Mouse (Mus musculus) adrenal gland, adult 18-20 months (tissue): ENCODE results near the gene Numb. TPM values are rescaled to one million over a fixed set of nuclear protein-coding genes. Genes with fewer than 3 reads are reported as not detected.

Experiments
- total RNA-seq, 2 experiments: library from RNA; stranded (reverse); gene quantifications; 1 replicate in 1 of 2; 2 replicates in 1 of 2; pipeline ENCODE4 v1.2.3; 2021

The Numb gene
- total RNA-seq, 2 experiments from 2014 or later: 51.9 to 57.5 TPM

Other genes starting within 250 kb of the Numb start
- gene Psen1, start 233.8 kb downstream of the Numb start, total RNA-seq: 10 to 100 TPM; 56.4 to 67.8 TPM
- gene Papln, start 158.3 kb downstream of the Numb start, total RNA-seq: 1 to 10 TPM; 2.3 to 2.8 TPM
- gene Riox1, start 28.7 kb upstream of the Numb start, total RNA-seq: 10 to 100 TPM; 15.2 to 16.4 TPM
- gene Heatr4, start 62.9 kb upstream of the Numb start, total RNA-seq: not detected
- gene Acot2, start 65.9 kb upstream of the Numb start, total RNA-seq: 10 to 100 TPM; 19.2 to 38.5 TPM
- gene Acot1, start 87.6 kb upstream of the Numb start, total RNA-seq: 10 to 100 TPM in 1 of 2 experiments, 1 to 10 TPM in 1; 8.5 to 12.6 TPM
- 1 to 10 TPM; 1.7 to 3.7 TPM for gene Acot4, start 116.4 kb upstream of the Numb start, total RNA-seq
- not detected for gene Gm49366, start 117.0 kb upstream of the Numb start, total RNA-seq
- gene Acot3, start 130.2 kb upstream of the Numb start, total RNA-seq: 1 to 10 TPM in 1 of 2 experiments, not detected in 1; 1.3 TPM
- under 1 TPM; 0.22 to 0.46 TPM for gene Acot5, start 147.4 kb upstream of the Numb start, total RNA-seq
- gene Acot6, start 178.7 kb upstream of the Numb start, total RNA-seq: 1 to 10 TPM; 3.4 to 5.4 TPM
- 10 to 100 TPM; 15.5 to 16.8 TPM for gene Dnal1, start 192.4 kb upstream of the Numb start, total RNA-seq
- gene Pnma1, start 226.6 kb upstream of the Numb start, total RNA-seq: under 1 TPM; 0.26 to 0.36 TPM